Mouse (Mus musculus): ENCODE results near the gene Scn7a. TPM values are rescaled to one million over a fixed set of nuclear protein-coding genes. Genes with fewer than 3 reads are reported as not detected.

Gene Scn7a
- polyA plus RNA-seq (2011; ENCODE audit: insufficient read depth, insufficient read length, low replicate concordance, missing spikeins), result not detected in 2 replicates

GRCm38 (mm10) chr2:66784765-66785164 lies at the start of gene Scn7a:
Gene Scn7a, minus strand, starts transcription at chr2:66784914.
- TF ChIP-seq POLR2A (IDR thresholded peaks at IDR 0.05; ENCODE audit: borderline replicate concordance, control insufficient read depth, low read depth, low read length), result no peak
- no peak for TF ChIP-seq CTCF (IDR thresholded peaks at IDR 0.05; ENCODE audit: control insufficient read depth, insufficient read depth, low read length)
- WGBS, result 51% methylated on average over 6 of the region's 6 CpGs

DNA sequence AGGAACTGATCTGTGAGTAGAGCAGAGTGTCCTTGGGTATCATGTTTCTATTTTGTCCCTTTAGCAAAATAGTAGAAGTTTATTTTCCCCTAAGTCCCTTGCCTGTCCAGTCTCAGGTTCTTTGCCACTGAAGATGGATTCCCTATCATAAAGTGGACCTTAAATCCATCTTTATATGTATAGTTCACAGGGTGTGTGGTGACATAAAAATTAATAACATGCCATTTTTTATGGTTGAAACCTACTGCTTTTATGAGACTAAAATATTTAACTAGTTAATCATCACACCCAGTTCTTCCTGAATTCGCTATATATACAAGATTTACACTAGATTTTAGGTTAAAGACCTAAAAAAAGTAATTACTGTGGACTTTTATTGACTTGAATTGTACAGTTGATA lies 43.0 kb upstream of the Scn7a start:
- H3K4me1 ChIP-seq (ENCODE audit: control insufficient read depth, insufficient read depth, low read length), result no peaks in the 10 kb centered on the region
- H3K4me3 ChIP-seq (replicated peaks; ENCODE audit: control insufficient read depth, low read depth, low read length), result no peak overlapping the region
- no peak overlapping the region for H3K27ac ChIP-seq (ENCODE audit: control insufficient read depth, insufficient read depth, low read depth, low read length, poor library complexity)
- TF ChIP-seq POLR2A (IDR thresholded peaks at IDR 0.05; ENCODE audit: borderline replicate concordance, control insufficient read depth, low read depth, low read length) (no peak), CTCF (IDR thresholded peaks at IDR 0.05; ENCODE audit: control insufficient read depth, insufficient read depth, low read length) (no peak)
- WGBS, result 43% methylated on average over 1 of the region's 1 CpGs

More at GRCm38 (mm10) chr2:66784765-66785164, at the start of gene Scn7a:
- Histone ChIP-seq H3K4me1 (ENCODE audit: control insufficient read depth, insufficient read depth, low read length) (no peaks in the 10 kb centered on the region), H3K4me3 (replicated peaks; ENCODE audit: control insufficient read depth, low read depth, low read length) (no peak within 1 kb of the TSS), H3K27ac (ENCODE audit: control insufficient read depth, insufficient read depth, low read depth, low read length, poor library complexity) (no peak within 1 kb of the TSS)

GRCm38 (mm10) chr2:66819862-66820559 lies 35.3 kb upstream of the Scn7a start:
- Histone ChIP-seq H3K4me3 (replicated peaks; ENCODE audit: control insufficient read depth, low read depth, low read length) (no peak overlapping the region), H3K27ac (ENCODE audit: control insufficient read depth, insufficient read depth, low read depth, low read length, poor library complexity) (no peak overlapping the region), H3K4me1 (ENCODE audit: control insufficient read depth, insufficient read depth, low read length) (no peaks in the 10 kb centered on the region)
- no peak for TF ChIP-seq CTCF (IDR thresholded peaks at IDR 0.05; ENCODE audit: control insufficient read depth, insufficient read depth, low read length)
- 37% methylated on average over 7 of the region's 7 CpGs for WGBS

DNA sequence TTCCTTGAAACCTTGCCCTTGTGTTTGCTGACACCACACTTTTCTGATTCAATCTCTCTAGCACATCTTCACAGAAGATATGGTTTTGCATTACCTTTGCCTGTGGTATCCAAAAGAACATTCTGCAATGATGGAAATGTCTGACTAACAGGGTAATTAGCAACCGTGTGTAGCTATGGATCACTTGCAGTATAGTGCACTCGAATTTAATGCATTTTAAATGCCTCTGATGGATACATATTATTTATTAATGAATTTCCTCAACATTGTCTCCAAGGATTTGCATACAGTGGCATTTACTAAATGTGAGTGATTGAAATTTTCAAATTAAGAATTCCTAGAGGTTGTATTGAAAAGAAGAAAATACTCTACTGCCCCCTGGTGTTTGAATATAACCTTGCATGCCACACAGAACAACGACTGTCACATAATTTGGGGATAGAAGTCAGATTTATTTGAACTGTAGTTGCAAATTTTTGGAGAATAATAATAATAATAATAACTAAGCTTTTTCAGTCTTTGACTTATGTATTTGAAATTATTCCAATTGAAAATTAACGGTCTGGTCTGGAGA lies 15.0 kb upstream of the Scn7a start:
- no peaks in the 10 kb centered on the region for H3K4me1 ChIP-seq (ENCODE audit: control insufficient read depth, insufficient read depth, low read length)
- WGBS, result 38% methylated on average over 4 of the region's 4 CpGs
- H3K4me3 ChIP-seq (replicated peaks; ENCODE audit: control insufficient read depth, low read depth, low read length), result no peak overlapping the region
- no peak overlapping the region for H3K27ac ChIP-seq (ENCODE audit: control insufficient read depth, insufficient read depth, low read depth, low read length, poor library complexity)
- TF ChIP-seq CTCF (IDR thresholded peaks at IDR 0.05; ENCODE audit: control insufficient read depth, insufficient read depth, low read length), result no peak
- TF ChIP-seq POLR2A (IDR thresholded peaks at IDR 0.05; ENCODE audit: borderline replicate concordance, control insufficient read depth, low read depth, low read length), result no peak

DNA sequence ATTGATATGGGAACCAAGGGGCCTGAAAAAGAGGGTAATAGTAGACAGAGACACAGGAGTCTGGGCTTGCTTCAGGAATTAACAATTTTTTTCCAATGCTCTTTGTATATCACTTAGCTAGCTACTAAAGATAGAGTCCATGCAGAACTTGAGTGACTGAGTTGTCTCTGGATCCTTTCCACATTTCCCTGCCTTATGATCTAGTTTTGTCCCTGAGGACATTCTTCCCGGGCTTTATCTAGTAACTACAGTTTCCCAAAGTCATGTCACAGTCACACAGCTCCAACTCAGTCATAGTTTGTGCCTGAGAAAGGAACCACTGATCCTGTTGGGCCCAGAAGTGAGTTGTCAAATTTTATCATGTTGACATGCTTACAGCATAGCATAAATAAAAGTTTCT lies 12.8 kb upstream of the Scn7a start:
- WGBS, result 61% methylated on average over 1 of the region's 1 CpGs
- no peak overlapping the region for H3K4me3 ChIP-seq (replicated peaks; ENCODE audit: control insufficient read depth, low read depth, low read length)
- TF ChIP-seq CTCF (IDR thresholded peaks at IDR 0.05; ENCODE audit: control insufficient read depth, insufficient read depth, low read length) (no peak), POLR2A (IDR thresholded peaks at IDR 0.05; ENCODE audit: borderline replicate concordance, control insufficient read depth, low read depth, low read length) (no peak)
- no peaks in the 10 kb centered on the region for H3K4me1 ChIP-seq (ENCODE audit: control insufficient read depth, insufficient read depth, low read length)
- no peak overlapping the region for H3K27ac ChIP-seq (ENCODE audit: control insufficient read depth, insufficient read depth, low read depth, low read length, poor library complexity)

DNA sequence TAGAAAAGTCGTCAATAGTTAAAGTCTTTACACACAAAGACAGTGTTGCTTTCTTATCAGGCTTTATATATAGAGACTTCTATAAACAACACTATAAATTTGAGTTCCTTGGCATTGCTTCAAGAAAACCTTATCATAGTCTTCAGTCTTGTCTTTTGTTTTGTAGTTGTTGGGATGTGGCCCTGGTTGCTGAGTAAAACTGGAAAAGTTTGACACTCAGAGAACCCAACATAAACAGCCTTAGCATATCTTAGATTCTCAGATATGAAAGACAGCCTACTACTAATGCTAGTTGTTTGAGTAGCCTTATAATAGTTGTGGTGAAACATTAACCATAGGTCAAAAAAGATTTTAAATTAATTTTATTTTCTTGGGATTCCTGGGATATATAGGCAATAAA lies 6.9 kb upstream of the Scn7a start:
- H3K4me1 ChIP-seq (ENCODE audit: control insufficient read depth, insufficient read depth, low read length), result no peaks in the 10 kb centered on the region
- WGBS, result 75% methylated on average over 1 of the region's 1 CpGs

DNA sequence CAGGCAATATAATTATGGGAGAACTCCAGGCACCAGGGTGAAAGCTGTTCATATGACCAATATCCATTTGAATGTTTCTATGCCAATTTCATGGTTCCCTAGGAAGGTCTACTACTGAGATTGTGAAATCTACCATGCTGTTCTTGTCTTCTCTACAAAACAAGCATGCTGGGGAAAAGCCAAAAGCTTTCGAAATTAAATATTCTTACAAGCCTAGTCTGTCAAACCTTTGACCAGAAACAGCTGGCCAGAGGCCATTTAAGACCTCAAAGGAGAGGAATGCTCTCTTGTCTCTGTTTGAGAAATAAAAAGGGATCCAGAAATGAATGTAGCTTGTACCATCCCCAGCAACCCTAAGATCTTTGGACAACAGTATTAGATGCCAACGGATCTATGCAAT lies 3.8 kb downstream of the Scn7a start:
- WGBS, result 70% methylated on average over 2 of the region's 2 CpGs
- TF ChIP-seq POLR2A (IDR thresholded peaks at IDR 0.05; ENCODE audit: borderline replicate concordance, control insufficient read depth, low read depth, low read length) (no peak), CTCF (IDR thresholded peaks at IDR 0.05; ENCODE audit: control insufficient read depth, insufficient read depth, low read length) (no peak)
- H3K27ac ChIP-seq (ENCODE audit: control insufficient read depth, insufficient read depth, low read depth, low read length, poor library complexity), result no peak overlapping the region
- H3K4me1 ChIP-seq (ENCODE audit: control insufficient read depth, insufficient read depth, low read length), result no peaks in the 10 kb centered on the region
- no peak overlapping the region for H3K4me3 ChIP-seq (replicated peaks; ENCODE audit: control insufficient read depth, low read depth, low read length)

More for the DNA sequence above, 6.9 kb upstream of the Scn7a start:
- H3K4me3 ChIP-seq (replicated peaks; ENCODE audit: control insufficient read depth, low read depth, low read length), result no peak overlapping the region
- no peak for TF ChIP-seq POLR2A (IDR thresholded peaks at IDR 0.05; ENCODE audit: borderline replicate concordance, control insufficient read depth, low read depth, low read length)
- TF ChIP-seq CTCF (IDR thresholded peaks at IDR 0.05; ENCODE audit: control insufficient read depth, insufficient read depth, low read length), result no peak
- no peak overlapping the region for H3K27ac ChIP-seq (ENCODE audit: control insufficient read depth, insufficient read depth, low read depth, low read length, poor library complexity)

DNA sequence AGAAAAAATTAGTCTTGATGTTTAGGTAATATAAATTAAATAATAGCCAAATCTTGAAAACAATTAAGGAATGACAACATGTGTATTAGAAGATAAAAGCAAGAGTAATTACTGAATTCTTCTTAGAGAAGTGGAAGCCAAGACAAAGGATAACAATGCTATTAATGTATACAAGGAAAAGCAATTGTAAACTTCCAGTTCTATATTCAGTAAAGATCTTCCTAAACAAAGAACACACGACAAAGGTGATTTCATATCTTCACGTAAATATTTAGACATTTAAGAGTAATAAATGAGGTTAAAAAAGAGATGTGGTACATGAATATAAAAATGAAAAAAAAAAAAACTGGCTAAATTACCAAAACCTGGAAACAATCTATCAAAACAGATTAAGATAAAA lies 16.7 kb downstream of the Scn7a start:
- Histone ChIP-seq H3K27ac (ENCODE audit: control insufficient read depth, insufficient read depth, low read depth, low read length, poor library complexity) (no peak overlapping the region), H3K4me1 (ENCODE audit: control insufficient read depth, insufficient read depth, low read length) (no peaks in the 10 kb centered on the region), H3K4me3 (replicated peaks; ENCODE audit: control insufficient read depth, low read depth, low read length) (no peak overlapping the region)
- WGBS, result 86% methylated on average over 2 of the region's 2 CpGs
- TF ChIP-seq CTCF (IDR thresholded peaks at IDR 0.05; ENCODE audit: control insufficient read depth, insufficient read depth, low read length), result no peak
- TF ChIP-seq POLR2A (IDR thresholded peaks at IDR 0.05; ENCODE audit: borderline replicate concordance, control insufficient read depth, low read depth, low read length), result no peak

All from bone marrow, adult 2 months (tissue).